Mouse (Mus musculus): ENCODE measurements at regions not wholly inside any gene's neighbourhood (a gene's known extent, or its start where the extent isn't known, plus 50 kb on each side); places are given as distances from the start of the nearest gene placed in this dataset.

DNA sequence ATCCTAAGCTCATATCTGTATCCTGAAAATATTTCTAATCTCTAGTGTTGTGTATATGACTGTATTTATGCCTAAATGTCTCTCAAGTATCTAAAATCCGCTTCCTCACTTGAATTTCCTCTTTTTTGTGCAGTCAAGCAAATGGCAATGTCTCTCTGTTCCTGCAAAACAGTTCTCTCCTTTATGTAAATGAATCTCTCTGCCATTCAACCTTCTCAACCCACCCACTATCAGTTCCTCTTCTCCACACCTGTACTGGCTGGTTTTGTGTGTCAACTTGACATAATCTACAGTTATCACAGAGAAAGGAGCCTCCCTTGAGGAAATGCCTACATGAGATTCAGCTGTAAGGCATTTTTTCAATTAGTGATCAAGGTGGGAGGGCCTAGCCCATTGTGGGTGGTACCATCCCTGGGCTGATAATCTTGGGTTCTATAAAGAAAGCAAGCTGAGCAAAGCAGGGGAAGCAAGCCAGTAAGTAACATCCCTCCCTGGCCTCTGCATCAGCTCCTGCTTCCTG lies 375.5 kb downstream of the Synb start:
- ATAC-seq (ENCODE audit: low FRiP score, low read depth), result no peak
- Histone ChIP-seq H3K27me3 (no peaks in the 10 kb centered on the region), H3K9me3 (no peaks in the 10 kb centered on the region), H3K27ac (replicated peaks) (no peak overlapping the region), H3K4me1 (replicated peaks) (peaks cover 14% of the 10 kb centered on the region), H3K36me3 (no peaks in the 10 kb centered on the region), H3K4me2 (no peak overlapping the region), H3K9ac (no peak overlapping the region), H3K4me3 (no peak overlapping the region)
- WGBS, result 94% methylated on average over 1 of the region's 1 CpGs

DNA sequence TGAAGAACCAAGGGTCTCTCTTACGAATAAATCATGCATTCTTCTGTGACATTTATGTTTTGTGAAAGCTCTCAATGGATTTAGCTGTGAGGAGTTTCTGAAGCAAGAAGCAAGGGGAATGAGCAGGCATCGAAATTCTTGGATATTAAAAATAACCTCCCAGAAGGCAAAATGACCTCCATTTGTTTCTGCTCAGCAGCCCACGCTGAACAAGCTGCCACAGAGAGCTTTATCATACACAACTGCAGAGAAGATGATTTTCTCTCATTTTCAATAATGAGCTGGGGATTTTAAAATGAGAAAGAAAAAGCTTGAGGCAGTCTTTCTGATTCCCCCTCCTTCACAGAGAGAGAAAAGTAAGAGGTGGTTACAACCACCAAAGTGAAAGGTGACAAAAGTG lies 394.2 kb downstream of the Synb start:
- Histone ChIP-seq H3K27me3 (no peaks in the 10 kb centered on the region), H3K4me1 (replicated peaks) (no peaks in the 10 kb centered on the region), H3K27ac (replicated peaks) (no peak overlapping the region), H3K4me2 (no peak overlapping the region), H3K9me3 (no peaks in the 10 kb centered on the region), H3K36me3 (no peaks in the 10 kb centered on the region), H3K9ac (no peak overlapping the region), H3K4me3 (no peak overlapping the region)
- ATAC-seq (ENCODE audit: low FRiP score, low read depth), result no peak
- WGBS, result 63% methylated on average over 3 of the region's 3 CpGs

DNA sequence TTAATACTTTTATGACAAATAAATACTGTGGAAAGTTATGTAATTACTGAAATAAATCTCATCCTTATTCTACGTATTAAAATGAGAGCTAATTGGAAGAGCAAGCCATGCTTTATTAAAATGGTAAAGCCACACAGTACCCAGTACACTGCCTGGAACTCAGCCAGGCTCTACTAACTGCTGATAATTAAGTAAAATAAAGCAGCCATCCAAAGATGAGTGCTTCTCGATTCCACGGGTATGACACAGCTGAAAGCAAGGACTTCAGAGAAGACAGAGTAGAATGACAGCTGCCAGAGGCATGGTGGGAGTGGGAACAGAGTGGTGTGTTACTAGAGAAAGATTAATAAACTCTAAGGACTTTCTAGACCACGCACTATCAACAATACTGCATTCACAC lies 416.9 kb downstream of the Synb start:
- Histone ChIP-seq H3K4me2 (no peak overlapping the region), H3K9ac (no peak overlapping the region), H3K36me3 (no peaks in the 10 kb centered on the region), H3K4me1 (replicated peaks) (no peaks in the 10 kb centered on the region), H3K27ac (replicated peaks) (no peak overlapping the region), H3K9me3 (no peaks in the 10 kb centered on the region), H3K27me3 (no peaks in the 10 kb centered on the region), H3K4me3 (no peak overlapping the region)
- no peak for ATAC-seq (ENCODE audit: low FRiP score, low read depth)
- 69% methylated on average over 4 of the region's 4 CpGs for WGBS

GRCm38 (mm10) chr14:68861071-68861470 lies 433.0 kb downstream of the Synb start:
- Histone ChIP-seq H3K4me3 (no peak overlapping the region), H3K27ac (replicated peaks) (no peak overlapping the region), H3K9ac (no peak overlapping the region), H3K9me3 (no peaks in the 10 kb centered on the region), H3K4me2 (no peak overlapping the region), H3K27me3 (no peaks in the 10 kb centered on the region), H3K4me1 (replicated peaks) (no peaks in the 10 kb centered on the region), H3K36me3 (no peaks in the 10 kb centered on the region)
- ATAC-seq (ENCODE audit: low FRiP score, low read depth), result no peak
- 91% methylated on average over 3 of the region's 3 CpGs for WGBS

- H3K27ac ChIP-seq (replicated peaks), result no peak overlapping the region
- 80% methylated on average over 1 of the region's 1 CpGs for WGBS
- H3K4me3 ChIP-seq, result no peak overlapping the region
- no peak for ATAC-seq (ENCODE audit: low FRiP score, low read depth)
- H3K9me3 ChIP-seq, result no peaks in the 10 kb centered on the region
- H3K27me3 ChIP-seq, result no peaks in the 10 kb centered on the region
- no peak overlapping the region for H3K9ac ChIP-seq
- no peaks in the 10 kb centered on the region for H3K4me1 ChIP-seq (replicated peaks)
- no peaks in the 10 kb centered on the region for H3K36me3 ChIP-seq
- H3K4me2 ChIP-seq, result no peak overlapping the region
These were observed 436.2 kb downstream of the Synb start for GRCm38 (mm10) chr14:68857948-68858347.

GRCm38 (mm10) chr14:68848506-68848905 lies 445.6 kb downstream of the Synb start:
- no peaks in the 10 kb centered on the region for H3K36me3 ChIP-seq
- no peaks in the 10 kb centered on the region for H3K4me1 ChIP-seq (replicated peaks)
- H3K9me3 ChIP-seq, result no peaks in the 10 kb centered on the region
- WGBS, result 85% methylated on average over 4 of the region's 4 CpGs
- no peak overlapping the region for H3K4me2 ChIP-seq
- no peak overlapping the region for H3K4me3 ChIP-seq
- H3K9ac ChIP-seq, result no peak overlapping the region
- no peak overlapping the region for H3K27ac ChIP-seq (replicated peaks)
- ATAC-seq (ENCODE audit: low FRiP score, low read depth), result no peak
- no peaks in the 10 kb centered on the region for H3K27me3 ChIP-seq

GRCm38 (mm10) chr14:68847609-68848008 lies 446.5 kb downstream of the Synb start:
- Histone ChIP-seq H3K36me3 (no peaks in the 10 kb centered on the region), H3K4me2 (no peak overlapping the region), H3K4me1 (replicated peaks) (no peaks in the 10 kb centered on the region), H3K4me3 (no peak overlapping the region), H3K9me3 (no peaks in the 10 kb centered on the region), H3K27ac (replicated peaks) (no peak overlapping the region), H3K9ac (no peak overlapping the region), H3K27me3 (no peaks in the 10 kb centered on the region)
- ATAC-seq (ENCODE audit: low FRiP score, low read depth), result no peak

DNA sequence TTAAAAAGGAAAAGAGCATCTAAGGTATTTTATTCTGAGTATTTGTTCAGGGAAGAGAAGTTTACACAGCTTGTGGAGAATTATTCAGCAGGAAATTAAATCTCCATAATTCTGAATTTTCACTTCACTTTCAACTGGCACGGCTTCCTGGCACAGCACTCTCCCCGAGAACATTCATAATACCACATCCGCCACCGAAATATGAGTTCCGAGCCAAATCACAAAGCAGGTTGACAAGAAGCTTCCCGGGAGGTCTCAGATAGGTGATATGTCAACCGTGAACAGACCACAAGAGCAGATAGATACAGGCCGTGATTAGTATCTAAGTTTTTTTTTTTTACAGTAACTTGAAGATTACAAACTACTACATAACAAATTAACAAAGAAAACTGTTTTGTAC lies 473.9 kb downstream of the Synb start:
- no peaks in the 10 kb centered on the region for H3K27me3 ChIP-seq
- WGBS, result 74% methylated on average over 8 of the region's 8 CpGs
- H3K27ac ChIP-seq (replicated peaks), result no peak overlapping the region
- ATAC-seq (ENCODE audit: low FRiP score, low read depth), result no peak
- no peak overlapping the region for H3K9ac ChIP-seq
- H3K9me3 ChIP-seq, result no peaks in the 10 kb centered on the region
- no peaks in the 10 kb centered on the region for H3K4me1 ChIP-seq (replicated peaks)
- no peak overlapping the region for H3K4me2 ChIP-seq
- no peak overlapping the region for H3K4me3 ChIP-seq
- no peaks in the 10 kb centered on the region for H3K36me3 ChIP-seq

DNA sequence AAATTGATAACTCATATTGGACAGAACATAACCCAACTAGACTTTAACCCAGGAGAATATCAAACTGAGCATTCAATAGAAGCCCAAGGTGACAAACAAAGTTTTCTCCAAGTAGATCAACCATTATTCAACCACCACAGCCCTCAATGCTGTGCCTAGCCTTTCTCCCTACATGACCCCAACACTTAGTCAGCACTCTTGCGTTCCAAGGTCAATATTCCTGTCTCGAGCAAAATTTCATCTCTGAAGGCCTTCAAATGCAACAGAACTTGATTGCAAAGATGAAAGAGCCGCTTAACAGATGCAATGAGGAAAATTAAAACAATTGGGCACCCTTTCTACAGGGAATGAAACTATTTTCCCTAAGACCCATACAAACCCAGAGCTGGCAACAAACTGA lies 485.1 kb downstream of the Synb start:
- H3K27me3 ChIP-seq, result no peaks in the 10 kb centered on the region
- WGBS, result 97% methylated on average over 3 of the region's 3 CpGs
- H3K4me1 ChIP-seq (replicated peaks), result no peaks in the 10 kb centered on the region
- H3K9me3 ChIP-seq, result no peaks in the 10 kb centered on the region
- H3K36me3 ChIP-seq, result no peaks in the 10 kb centered on the region
- H3K9ac ChIP-seq, result no peak overlapping the region
- no peak for ATAC-seq (ENCODE audit: low FRiP score, low read depth)
- H3K4me3 ChIP-seq, result no peak overlapping the region
- no peak overlapping the region for H3K4me2 ChIP-seq
- no peak overlapping the region for H3K27ac ChIP-seq (replicated peaks)

GRCm38 (mm10) chr14:68807918-68808317 lies 486.2 kb downstream of the Synb start:
- Histone ChIP-seq H3K27me3 (no peaks in the 10 kb centered on the region), H3K27ac (replicated peaks) (no peak overlapping the region), H3K9ac (no peak overlapping the region), H3K4me1 (replicated peaks) (no peaks in the 10 kb centered on the region), H3K4me2 (no peak overlapping the region), H3K4me3 (no peak overlapping the region), H3K36me3 (no peaks in the 10 kb centered on the region), H3K9me3 (no peaks in the 10 kb centered on the region)
- no peak for ATAC-seq (ENCODE audit: low FRiP score, low read depth)
- WGBS, result 83% methylated on average over 3 of the region's 3 CpGs

DNA sequence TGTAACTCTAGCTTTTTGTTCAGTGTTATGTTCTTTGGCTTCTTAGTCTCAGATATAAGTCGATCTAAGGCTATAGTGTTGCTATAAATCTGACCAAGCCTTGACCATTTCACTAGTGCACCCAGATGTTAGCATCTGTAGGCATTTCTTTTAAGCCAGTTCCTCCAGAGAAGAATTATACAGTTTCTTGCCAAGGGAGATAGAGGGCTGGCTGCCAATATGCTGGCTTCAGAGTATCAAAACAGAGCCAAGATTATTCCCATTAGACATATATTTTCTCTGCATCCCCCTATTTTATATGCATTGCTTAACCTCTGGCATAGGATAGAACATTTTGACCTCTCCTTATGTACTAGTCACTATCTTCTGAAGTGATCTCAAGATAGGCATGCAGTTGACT lies 487.5 kb downstream of the Synb start:
- no peak overlapping the region for H3K4me2 ChIP-seq
- WGBS, result 93% methylated on average over 1 of the region's 1 CpGs
- no peak for ATAC-seq (ENCODE audit: low FRiP score, low read depth)
- H3K9ac ChIP-seq, result no peak overlapping the region
- no peak overlapping the region for H3K4me3 ChIP-seq
- no peaks in the 10 kb centered on the region for H3K4me1 ChIP-seq (replicated peaks)
- H3K36me3 ChIP-seq, result no peaks in the 10 kb centered on the region
- no peak overlapping the region for H3K27ac ChIP-seq (replicated peaks)
- no peaks in the 10 kb centered on the region for H3K9me3 ChIP-seq
- no peaks in the 10 kb centered on the region for H3K27me3 ChIP-seq

DNA sequence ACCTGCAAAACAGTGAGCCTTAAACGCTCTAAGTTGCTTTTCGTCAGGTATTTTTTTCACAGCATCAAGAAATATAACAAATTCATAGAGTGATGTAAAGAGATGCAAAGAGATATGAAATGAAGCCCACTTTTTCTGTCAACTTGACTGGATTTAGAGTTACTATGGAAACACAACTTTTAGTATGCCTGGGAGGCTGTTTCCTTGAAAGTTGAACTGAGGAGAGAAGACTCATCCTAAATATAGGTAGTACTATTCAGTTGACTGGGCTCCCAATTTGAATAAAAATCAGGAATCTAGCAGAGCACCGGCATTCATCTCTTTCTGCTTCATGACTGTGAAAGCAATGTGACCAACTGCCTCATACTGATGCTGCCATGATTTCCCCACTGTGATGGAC lies 509.7 kb downstream of the Synb start:
- Histone ChIP-seq H3K4me1 (replicated peaks) (no peaks in the 10 kb centered on the region), H3K36me3 (no peaks in the 10 kb centered on the region), H3K27me3 (no peaks in the 10 kb centered on the region), H3K27ac (replicated peaks) (no peak overlapping the region), H3K9me3 (no peaks in the 10 kb centered on the region), H3K4me2 (no peak overlapping the region), H3K9ac (no peak overlapping the region), H3K4me3 (no peak overlapping the region)
- no peak for ATAC-seq (ENCODE audit: low FRiP score, low read depth)
- WGBS, result 96% methylated on average over 3 of the region's 3 CpGs

- WGBS, result 98% methylated on average over 1 of the region's 1 CpGs
- H3K9ac ChIP-seq, result no peak overlapping the region
These were observed 510.9 kb downstream of the Synb start for GRCm38 (mm10) chr14:68783216-68783615.

More at GRCm38 (mm10) chr14:68783216-68783615, 510.9 kb downstream of the Synb start:
- Histone ChIP-seq H3K9me3 (no peaks in the 10 kb centered on the region), H3K4me3 (no peak overlapping the region), H3K27ac (replicated peaks) (no peak overlapping the region), H3K4me2 (no peak overlapping the region), H3K4me1 (replicated peaks) (no peaks in the 10 kb centered on the region), H3K27me3 (no peaks in the 10 kb centered on the region), H3K36me3 (no peaks in the 10 kb centered on the region)
- no peak for ATAC-seq (ENCODE audit: low FRiP score, low read depth)
